Mouse (Mus musculus) E14TG2a.4 (cell line): Measurements from ENCODE around the gene Esd.

Experiments
- CTCF ChIP-seq: conservative IDR thresholded peaks from 2 replicates; pipeline ENCODE4 v1.5.1; 2014; ENCODE audit warnings: low read length
- NANOG ChIP-seq: IDR thresholded peaks from 2 replicates; pipeline ENCODE4 v1.6.1; 2014; ENCODE audit warnings: borderline replicate concordance, low read length, mixed read lengths

- TF ChIP-seq CTCF = no peak
- TF ChIP-seq NANOG = no peak
Observed at GRCm38 (mm10) chr14:74736850-74737249, 4.8 kb downstream of the Esd start.
